Mouse (Mus musculus): ENCODE data around the gene Krtap12-1. TPM values are rescaled to one million over a fixed set of nuclear protein-coding genes. Genes with fewer than 3 reads are reported as not detected.
"Not testable (repeated sequence)": the region's sequence is repeated elsewhere in the genome, so short reads cannot be mapped to it uniquely, and the experiment has no call there.

Gene Krtap12-1
- polyA plus RNA-seq, 1 experiment from 2014 or later: not detected

DNA sequence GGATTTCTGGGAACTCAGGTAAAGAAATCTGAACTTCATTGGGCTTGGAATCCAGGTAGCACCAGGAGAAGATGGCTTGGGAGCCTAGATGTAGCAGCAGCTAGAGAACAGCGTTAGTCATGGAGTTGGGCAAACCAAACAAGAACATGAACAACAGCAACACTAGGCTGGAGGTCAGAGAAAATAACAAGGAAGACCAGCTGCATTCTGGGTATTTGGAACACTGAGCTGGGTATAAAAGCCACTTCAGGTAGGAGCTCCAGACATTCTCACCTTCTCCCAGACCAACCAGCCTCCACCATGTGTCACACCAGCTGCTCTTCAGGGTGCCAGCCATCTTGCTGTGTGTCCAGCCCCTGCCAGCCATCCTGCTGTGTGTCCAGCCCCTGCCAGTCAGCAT, 14.1 kb upstream of the Krtap12-1 start, which contains the start of gene Gm10272:
TSS of gene Gm10272 (plus strand) at position 301 of the 400 bp plus-strand sequence.
- in situ Hi-C loops (cut with MboI; ENCODE audit: low pct_unique_long_range_greater_than_20kb): no loop called here
- H3K27me3 ChIP-seq: peaks cover 6% of the 10 kb centered on the region
- ChIA-PET POLR2A (no interaction called here), CTCF (no interaction called here)
- no peak for ATAC-seq
- no peak for TF ChIP-seq CTCF (IDR thresholded peaks at IDR 0.05)
- DNase-seq (ENCODE audit: low read depth, low spot score): no peak

DNA sequence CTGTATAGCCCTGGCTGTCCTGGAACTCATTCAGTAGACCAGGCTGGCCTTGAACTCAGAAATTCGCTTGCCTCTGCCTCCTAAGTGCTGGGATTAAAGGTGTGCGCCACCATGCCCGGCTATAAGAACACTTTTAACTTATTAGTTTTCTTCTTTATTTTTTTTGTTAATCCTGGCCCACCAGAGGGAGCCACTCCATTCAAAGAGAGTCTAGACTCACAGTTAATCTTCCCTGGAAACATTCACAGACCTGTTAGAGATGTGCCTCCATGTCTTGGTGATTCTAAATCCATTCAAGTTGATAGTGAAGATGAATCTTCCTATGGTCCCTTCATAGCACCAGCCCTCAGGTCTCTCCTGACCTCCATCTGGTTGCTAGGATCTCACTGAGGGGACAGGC, 10.6 kb upstream of the Krtap12-1 start:
- ATAC-seq (no peak), DNase-seq (ENCODE audit: low read depth, low spot score) (no peak)
- in situ Hi-C loops (cut with MboI; ENCODE audit: low pct_unique_long_range_greater_than_20kb): no loop called here
- peaks cover 6% of the 10 kb centered on the region for H3K27me3 ChIP-seq
- ChIA-PET POLR2A (no interaction called here), CTCF (no interaction called here)
- TF ChIP-seq CTCF (IDR thresholded peaks at IDR 0.05): no peak

DNA sequence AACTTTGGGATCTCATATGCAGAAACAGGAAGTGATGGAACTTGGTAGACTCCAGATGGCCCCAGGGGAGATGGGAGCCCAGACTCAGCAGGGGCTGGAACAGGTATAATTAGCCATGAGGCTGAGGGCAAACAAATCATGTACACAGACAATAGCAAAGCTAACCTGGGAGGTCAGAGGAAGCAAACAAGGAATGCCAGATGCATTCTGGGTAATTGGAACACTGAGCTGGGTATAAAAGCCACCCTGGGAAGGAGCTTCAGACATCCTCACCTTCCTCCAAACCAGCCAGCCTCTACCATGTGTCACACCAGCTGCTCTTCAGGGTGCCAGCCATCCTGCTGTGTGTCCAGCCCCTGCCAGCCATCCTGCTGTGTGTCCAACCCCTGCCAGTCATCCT, 9.2 kb upstream of the Krtap12-1 start, which contains the start of gene Gm10024:
TSS of gene Gm10024 (plus strand) at position 301 of the 400 bp plus-strand sequence.
- CTCF ChIA-PET; in situ Hi-C loops (cut with MboI; ENCODE audit: low pct_unique_long_range_greater_than_20kb); ATAC-seq; H3K27me3 ChIP-seq; DNase-seq (ENCODE audit: low read depth, low spot score); POLR2A ChIA-PET: not testable (repeated sequence)

DNA sequence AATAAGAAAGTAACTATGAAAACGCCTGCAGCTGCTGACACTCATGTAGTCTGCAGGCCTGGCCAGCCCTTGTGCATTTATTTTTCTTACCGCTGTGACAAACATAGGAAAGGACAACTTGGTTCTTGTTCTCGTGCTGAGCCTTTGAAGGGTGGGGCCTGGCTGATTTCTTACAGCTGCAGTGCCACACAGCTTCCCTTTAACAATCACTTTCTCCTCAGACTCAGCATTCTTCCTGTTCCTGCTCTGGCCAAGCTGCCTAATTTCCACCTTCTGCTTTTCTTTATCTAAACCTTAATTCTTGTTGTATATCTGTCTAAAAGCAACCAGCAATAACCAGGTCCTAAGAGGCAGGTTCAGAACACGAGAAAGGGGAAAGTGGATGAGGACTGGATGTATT, 6.7 kb upstream of the Krtap12-1 start:
- ATAC-seq (no peak), DNase-seq (ENCODE audit: low read depth, low spot score) (no peak)
- peaks cover 3% of the 10 kb centered on the region for H3K27me3 ChIP-seq
- CTCF ChIA-PET: no interaction called here
- POLR2A ChIA-PET: no interaction called here
- in situ Hi-C loops (cut with MboI; ENCODE audit: low pct_unique_long_range_greater_than_20kb): no loop called here
- TF ChIP-seq CTCF (IDR thresholded peaks at IDR 0.05): no peak

DNA sequence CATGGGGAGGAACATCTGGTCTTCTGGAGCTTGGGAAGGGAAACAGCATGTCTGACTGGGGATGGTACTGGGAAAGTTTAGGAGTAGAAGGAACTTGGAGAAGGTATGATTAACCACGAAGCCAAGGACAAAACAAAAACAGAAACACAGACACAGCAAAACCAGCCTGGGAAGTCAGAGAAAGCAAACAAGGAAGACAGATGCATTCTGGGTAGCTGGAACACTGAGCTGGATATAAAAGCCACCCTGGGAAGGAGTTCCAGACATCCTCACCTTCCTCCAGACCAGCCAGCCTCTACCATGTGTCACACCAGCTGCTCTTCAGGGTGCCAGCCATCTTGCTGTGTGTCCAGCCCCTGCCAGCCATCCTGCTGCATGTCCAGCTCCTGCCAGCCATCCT, 4.9 kb upstream of the Krtap12-1 start, which contains the start of gene Gm10142:
TSS of gene Gm10142 (plus strand) at position 301 of the 400 bp plus-strand sequence.
- ChIA-PET POLR2A (no interaction called here), CTCF (no interaction called here)
- no peak for ATAC-seq
- no peak for DNase-seq (ENCODE audit: low read depth, low spot score)
- no peak for TF ChIP-seq CTCF (IDR thresholded peaks at IDR 0.05)
- in situ Hi-C loops (cut with MboI; ENCODE audit: low pct_unique_long_range_greater_than_20kb): no loop called here
- peaks cover 3% of the 10 kb centered on the region for H3K27me3 ChIP-seq

DNA sequence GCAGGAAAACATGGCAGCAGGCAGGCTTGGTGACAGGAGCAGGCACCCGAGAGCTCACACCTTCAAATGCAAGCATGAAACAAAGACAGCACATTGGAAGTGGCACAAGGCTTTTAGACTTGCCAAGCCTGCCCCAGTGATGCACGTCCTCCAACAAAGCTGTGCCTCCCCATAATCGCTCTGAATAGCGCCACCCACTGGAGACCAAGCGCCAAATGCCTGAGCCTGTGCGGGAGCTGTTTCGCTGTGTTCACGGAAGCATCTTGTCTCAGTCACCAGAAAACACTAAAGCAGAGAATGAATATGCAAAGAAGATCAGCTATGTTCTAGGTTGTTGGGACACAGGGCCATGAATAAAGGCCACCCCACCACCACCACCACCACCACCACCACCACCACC, 4.5 kb downstream of the Krtap12-1 start:
- no peak for TF ChIP-seq CTCF (IDR thresholded peaks at IDR 0.05)
- ChIA-PET CTCF (interaction anchor here (1.0 kb wide), 1 partner anchor 14 kb away, joined by 3 read pairs; no protein-coding TSS in a partner anchor), POLR2A (no interaction called here)
- in situ Hi-C loops (cut with MboI; ENCODE audit: low pct_unique_long_range_greater_than_20kb): no loop called here
- ATAC-seq (no peak), DNase-seq (ENCODE audit: low read depth, low spot score) (no peak)
- H3K27me3 ChIP-seq: peaks cover 41% of the 10 kb centered on the region

DNA sequence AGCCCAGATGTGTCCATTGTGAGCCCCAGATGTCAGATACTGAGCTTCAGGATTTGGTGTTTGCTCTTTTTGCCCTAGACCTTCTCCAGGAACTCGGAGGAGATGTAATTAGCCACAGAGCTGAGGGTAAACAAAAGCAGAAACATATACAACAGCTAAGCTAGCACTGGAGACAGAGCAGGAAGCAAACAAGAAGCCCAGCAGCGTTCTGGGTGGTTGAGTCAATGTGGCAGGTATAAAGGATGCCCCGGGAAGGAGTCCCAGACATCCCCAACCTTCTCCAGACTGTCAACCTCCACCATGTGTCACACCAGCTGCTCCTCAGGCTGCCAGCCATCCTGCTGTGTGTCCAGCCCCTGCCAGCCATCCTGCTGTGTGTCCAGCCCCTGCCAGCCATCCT, 5.8 kb downstream of the Krtap12-1 start, which contains the start of gene Gm10100:
TSS of gene Gm10100 (plus strand) at position 301 of the 400 bp plus-strand sequence.
- DNase-seq (ENCODE audit: low read depth, low spot score): no peak
- no peak for ATAC-seq
- ChIA-PET POLR2A (no interaction called here), CTCF (no interaction called here)
- H3K27me3 ChIP-seq: peaks cover 41% of the 10 kb centered on the region
- no peak for TF ChIP-seq CTCF (IDR thresholded peaks at IDR 0.05)
- in situ Hi-C loops (cut with MboI; ENCODE audit: low pct_unique_long_range_greater_than_20kb): no loop called here

DNA sequence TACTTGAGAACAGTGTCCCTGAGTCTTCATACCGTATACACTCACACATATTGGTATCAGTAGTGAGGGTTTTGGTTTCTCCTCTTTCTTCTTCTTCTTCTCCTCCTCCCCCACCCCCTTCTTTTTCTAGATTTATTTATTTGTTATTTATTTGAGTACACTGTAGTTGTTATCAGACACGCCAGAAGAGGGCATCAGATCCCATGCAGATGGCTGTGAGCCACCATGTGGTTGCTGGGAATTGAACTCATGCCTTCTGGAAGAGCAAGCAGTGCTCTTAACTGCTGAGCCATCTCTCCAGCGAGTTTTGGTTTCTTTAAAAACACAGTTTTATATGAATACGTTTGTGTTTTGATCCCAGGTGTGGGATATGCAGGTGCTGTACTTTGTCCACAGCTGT, 7.9 kb downstream of the Krtap12-1 start:
- peak; percentile 42 for TF ChIP-seq CTCF (IDR thresholded peaks at IDR 0.05)
- H3K27me3 ChIP-seq: peaks cover 31% of the 10 kb centered on the region
- POLR2A ChIA-PET: no interaction called here
- ATAC-seq (no peak), DNase-seq (ENCODE audit: low read depth, low spot score) (no peak)
- in situ Hi-C loops (cut with MboI; ENCODE audit: low pct_unique_long_range_greater_than_20kb): no loop called here
- CTCF ChIA-PET: no interaction called here

DNA sequence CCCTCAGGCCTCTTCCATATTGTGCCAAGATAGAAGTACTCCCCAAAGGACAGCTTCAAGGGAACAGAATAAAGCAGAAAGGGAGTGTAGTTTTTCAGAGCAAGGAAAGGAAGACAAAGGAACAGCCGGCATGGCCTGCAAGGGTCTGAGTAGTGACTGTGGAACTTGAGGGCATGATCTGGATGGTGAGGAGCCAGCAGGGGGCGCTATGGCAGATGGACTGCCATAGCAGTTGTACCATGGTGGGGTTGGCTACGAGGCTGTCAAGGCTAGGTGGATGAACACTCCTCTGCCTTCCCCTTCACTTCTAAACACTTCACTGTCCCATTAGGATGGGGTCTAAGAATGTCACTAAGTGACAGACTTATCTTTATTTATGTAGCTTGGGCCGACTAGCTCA, 8.8 kb downstream of the Krtap12-1 start:
- H3K27me3 ChIP-seq: peaks cover 31% of the 10 kb centered on the region
- peak; percentile 45 for TF ChIP-seq CTCF (IDR thresholded peaks at IDR 0.05)
- CTCF ChIA-PET: no interaction called here
- in situ Hi-C loops (cut with MboI; ENCODE audit: low pct_unique_long_range_greater_than_20kb): no loop called here
- POLR2A ChIA-PET: no interaction called here
- DNase-seq (ENCODE audit: low read depth, low spot score) (no peak), ATAC-seq (no peak)

DNA sequence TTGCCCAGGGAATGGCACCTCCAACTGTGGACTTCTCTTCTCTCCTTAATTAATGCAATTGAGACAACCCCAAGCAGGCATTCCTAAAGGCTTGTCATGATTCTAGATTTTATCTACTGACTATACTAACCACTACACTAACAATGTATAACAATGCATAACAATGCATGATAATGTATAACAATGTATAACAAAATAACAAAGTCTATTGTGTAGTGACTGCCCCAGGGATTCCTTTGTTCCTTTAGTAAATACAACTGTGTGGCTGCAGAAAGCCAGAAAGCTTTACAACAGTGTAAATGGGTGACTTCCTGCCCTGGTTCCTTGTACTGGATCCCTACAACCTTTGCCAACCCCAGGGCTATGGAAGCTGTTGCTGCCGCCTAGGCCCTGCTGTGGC, 15.5 kb downstream of the Krtap12-1 start:
- no peak for TF ChIP-seq CTCF (IDR thresholded peaks at IDR 0.05)
- ATAC-seq: no peak
- in situ Hi-C loops (cut with MboI; ENCODE audit: low pct_unique_long_range_greater_than_20kb): no loop called here
- CTCF ChIA-PET: interaction anchor here (1.2 kb wide), 1 partner anchor 9 kb away, joined by 3 read pairs; no protein-coding TSS in a partner anchor
- no peak for DNase-seq (ENCODE audit: low read depth, low spot score)
- H3K27me3 ChIP-seq: peaks cover 18% of the 10 kb centered on the region
- POLR2A ChIA-PET: no interaction called here

DNA sequence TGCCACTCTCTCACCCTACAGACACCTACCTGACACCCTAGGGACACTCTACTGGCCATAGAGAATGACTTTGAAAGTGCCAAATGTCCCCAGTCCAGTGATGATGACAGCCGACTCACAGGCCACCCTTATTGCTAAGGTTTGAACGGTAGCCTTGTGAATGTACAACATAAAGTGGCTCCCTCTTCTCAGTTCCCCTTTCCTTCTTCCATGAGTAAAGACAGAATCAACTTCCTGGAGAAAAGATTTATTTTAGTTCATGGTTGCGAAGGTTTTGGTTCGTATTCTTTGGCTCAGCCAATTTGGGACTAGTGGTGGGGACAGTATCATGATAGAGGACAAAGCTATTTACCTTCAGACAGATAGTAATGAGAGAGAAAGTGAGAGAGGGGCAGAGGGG, 18.5 kb downstream of the Krtap12-1 start:
- H3K27me3 ChIP-seq: peaks cover 28% of the 10 kb centered on the region
- ChIA-PET POLR2A (no interaction called here), CTCF (interaction anchor here (1.2 kb wide), 1 partner anchor 14 kb away, joined by 3 read pairs; no protein-coding TSS in a partner anchor)
- ATAC-seq: no peak
- no peak for TF ChIP-seq CTCF (IDR thresholded peaks at IDR 0.05)
- in situ Hi-C loops (cut with MboI; ENCODE audit: low pct_unique_long_range_greater_than_20kb): no loop called here
- DNase-seq (ENCODE audit: low read depth, low spot score): no peak

DNA sequence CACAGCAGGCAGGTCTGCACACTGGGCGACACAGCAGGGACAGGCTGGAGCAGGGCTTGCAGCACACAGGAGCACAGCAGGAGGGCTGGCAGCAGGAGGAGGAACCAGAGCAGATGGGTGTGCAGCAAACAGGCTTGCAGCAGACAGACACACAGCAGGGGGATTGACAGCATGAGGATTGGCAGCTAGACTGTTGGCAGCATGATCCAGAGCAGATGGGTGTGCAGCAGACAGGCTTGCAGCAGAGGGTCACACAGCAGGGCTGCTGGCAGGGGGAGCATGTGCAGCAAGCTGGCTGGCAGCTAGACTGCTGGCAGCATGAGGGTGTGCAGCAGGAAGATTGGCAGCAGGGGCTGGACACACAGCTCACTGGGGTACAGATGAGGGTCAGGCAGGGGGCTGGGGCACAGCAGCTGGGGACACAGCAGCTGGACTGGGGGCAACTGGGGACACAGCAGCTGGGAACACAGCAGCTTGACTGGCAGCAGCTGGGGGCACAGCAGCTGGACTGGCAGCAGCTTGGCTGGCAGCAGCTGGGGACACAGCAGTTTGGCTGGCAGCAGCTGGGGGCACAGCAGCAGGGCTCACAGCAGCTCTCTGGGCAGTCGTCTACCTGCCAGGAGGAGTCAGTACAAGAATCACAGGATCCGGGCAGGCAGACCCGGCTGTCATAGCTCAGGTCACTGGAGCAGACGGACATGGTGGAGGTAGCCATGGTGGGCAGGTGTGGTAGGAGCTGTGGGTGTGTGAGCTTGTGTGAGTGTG, 21.7 kb downstream of the Krtap12-1 start, which contains the start of gene Gm18596:
TSS of gene Gm18596 (minus strand) at position 715 of the 765 bp plus-strand sequence.
- ATAC-seq; in situ Hi-C loops (cut with MboI; ENCODE audit: low pct_unique_long_range_greater_than_20kb); DNase-seq (ENCODE audit: low read depth, low spot score); CTCF ChIA-PET; POLR2A ChIA-PET: not testable (repeated sequence)
- H3K27me3 ChIP-seq: peaks cover 26% of the 10 kb centered on the region

DNA sequence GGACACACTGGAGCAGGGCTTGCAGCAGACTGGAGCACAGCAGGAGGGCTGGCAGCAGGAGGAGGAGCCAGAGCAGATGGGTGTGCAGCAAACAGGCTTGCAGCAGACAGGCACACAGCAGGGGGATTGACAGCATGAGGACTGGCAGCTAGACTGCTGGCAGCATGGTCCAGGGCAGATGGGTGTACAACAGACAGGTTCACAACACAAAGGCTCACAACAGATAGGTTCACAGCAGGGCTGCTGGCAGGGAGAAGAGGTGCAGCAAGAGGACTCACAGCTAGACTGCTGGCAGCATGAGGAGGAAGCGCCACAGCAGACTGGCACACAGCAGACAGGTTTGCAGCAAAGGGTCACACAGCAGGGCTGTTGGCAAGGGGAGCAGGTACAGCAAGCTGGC, 30.3 kb downstream of the Krtap12-1 start:
- H3K27me3 ChIP-seq; DNase-seq (ENCODE audit: low read depth, low spot score); ATAC-seq; POLR2A ChIA-PET; in situ Hi-C loops (cut with MboI; ENCODE audit: low pct_unique_long_range_greater_than_20kb); CTCF ChIA-PET: not testable (repeated sequence)

DNA sequence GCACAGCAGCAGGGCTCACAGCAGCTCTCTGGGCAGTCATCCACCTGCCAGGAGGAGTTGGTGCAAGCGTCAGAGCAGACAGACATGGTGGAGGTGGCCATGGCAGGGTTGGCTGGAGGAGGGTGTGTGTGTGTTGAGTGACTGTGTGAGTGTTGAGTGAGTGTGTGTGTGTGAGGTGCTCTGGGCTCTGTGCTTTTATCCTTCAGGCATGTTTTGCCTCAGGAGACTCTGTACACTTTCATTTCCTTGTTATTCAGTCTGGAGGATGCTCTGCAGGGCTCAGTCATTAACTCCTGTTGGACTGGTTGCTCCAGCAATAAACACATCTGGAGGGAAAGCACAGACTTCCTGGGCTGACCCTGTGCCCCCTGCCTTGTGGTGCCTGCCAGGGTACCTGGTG, 30.9 kb downstream of the Krtap12-1 start, which contains the start of gene Gm9736:
TSS of gene Gm9736 (minus strand) at position 101 of the 400 bp plus-strand sequence.
- H3K27me3 ChIP-seq; DNase-seq (ENCODE audit: low read depth, low spot score); CTCF ChIA-PET; POLR2A ChIA-PET; ATAC-seq; in situ Hi-C loops (cut with MboI; ENCODE audit: low pct_unique_long_range_greater_than_20kb): not testable (repeated sequence)

DNA sequence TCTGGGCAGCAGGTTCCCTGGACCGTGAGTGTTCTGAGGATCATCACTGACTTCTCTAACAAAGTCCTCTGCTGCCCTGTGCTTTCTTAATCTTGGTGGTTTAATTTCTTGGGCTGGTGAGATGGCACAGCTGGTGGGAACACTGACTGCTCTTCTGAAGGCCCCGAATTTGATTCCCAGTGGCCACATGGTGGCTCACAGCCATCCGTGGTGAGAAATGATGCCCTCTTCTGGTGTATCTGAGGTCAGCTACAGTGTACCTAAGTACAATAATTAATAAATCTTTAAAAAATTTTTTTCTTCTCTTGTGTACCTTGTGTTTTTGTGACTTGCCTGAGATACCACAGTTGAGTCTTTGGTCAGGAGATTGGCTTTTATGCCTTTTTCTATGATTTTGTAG, 31.9 kb downstream of the Krtap12-1 start:
- not testable (repeated sequence) for ATAC-seq

More for the DNA sequence above, 31.9 kb downstream of the Krtap12-1 start:
- POLR2A ChIA-PET; DNase-seq (ENCODE audit: low read depth, low spot score); in situ Hi-C loops (cut with MboI; ENCODE audit: low pct_unique_long_range_greater_than_20kb); CTCF ChIA-PET; H3K27me3 ChIP-seq: not testable (repeated sequence)

All from Patski (cell line).